Mouse (Mus musculus): ENCODE results near the gene Olfr287. TPM values are rescaled to one million over a fixed set of nuclear protein-coding genes. Genes with fewer than 3 reads are reported as not detected.

Gene Olfr287
- total and polyA plus RNA-seq, 2 experiments, result not detected

GRCm38 (mm10) chr15:98157253-98157652 is 63.6 kb downstream of the Olfr287 start:
- H3K36me3 ChIP-seq (ENCODE audit: control insufficient read depth, insufficient read depth, low read length), result no peaks in the 10 kb centered on the region
- DNase-seq (ENCODE audit: extremely low read depth, low read depth, low spot score), result no peak
- no peak overlapping the region for H3K9ac ChIP-seq (ENCODE audit: low read depth, low read length)
- no peak overlapping the region for H3K27ac ChIP-seq (replicated peaks; ENCODE audit: insufficient read depth, low read depth, low read length)
- H3K27me3 ChIP-seq (ENCODE audit: control insufficient read depth, insufficient read depth, low read length), result no peaks in the 10 kb centered on the region
- TF ChIP-seq POLR2A (IDR thresholded peaks at IDR 0.05; ENCODE audit: extremely low read depth, insufficient read depth, low read length) (no peak), CTCF (IDR thresholded peaks at IDR 0.05; ENCODE audit: low read depth, low read length) (no peak)
- H3K4me3 ChIP-seq (ENCODE audit: insufficient read depth, low read depth, low read length), result no peak overlapping the region
- no peaks in the 10 kb centered on the region for H3K79me2 ChIP-seq (ENCODE audit: control insufficient read depth, insufficient read depth, low read length)
- no peaks in the 10 kb centered on the region for H3K4me1 ChIP-seq (ENCODE audit: control insufficient read depth, insufficient read depth, low read length)
- WGBS, result 43% methylated on average over 1 of the region's 1 CpGs

Other genes starting within 250 kb of the Olfr287 start
- not detected in 2 replicates for gene Col2a1, start 216.4 kb downstream of the Olfr287 start, total RNA-seq (2014; rRNA removed)
- gene Col2a1, start 216.4 kb downstream of the Olfr287 start, polyA plus RNA-seq (2012; rRNA removed), result not detected in 2 replicates
- 9.4 and 10.5 TPM in 2 replicates for gene Pfkm, start 128.5 kb downstream of the Olfr287 start, total RNA-seq (2014; rRNA removed)
- gene Pfkm, start 128.5 kb downstream of the Olfr287 start, polyA plus RNA-seq (2012; rRNA removed), result 10.8 and 12.3 TPM in 2 replicates
- gene Senp1, start 127.3 kb downstream of the Olfr287 start, total RNA-seq (2014; rRNA removed), result 4.4 TPM in 2 replicates
- gene Senp1, start 127.3 kb downstream of the Olfr287 start, polyA plus RNA-seq (2012; rRNA removed), result 2.2 and 3.7 TPM in 2 replicates
- 10.8 and 15.4 TPM in 2 replicates for gene Asb8, start 55.4 kb downstream of the Olfr287 start, total RNA-seq (2014; rRNA removed)
- 26.9 and 32.9 TPM in 2 replicates for gene Asb8, start 55.4 kb downstream of the Olfr287 start, polyA plus RNA-seq (2012; rRNA removed)
- gene Ccdc184, start 53.9 kb downstream of the Olfr287 start, total RNA-seq (2014; rRNA removed), result not detected in 2 replicates
- gene Ccdc184, start 53.9 kb downstream of the Olfr287 start, polyA plus RNA-seq (2012; rRNA removed), result not detected in 2 replicates
- not detected in 2 replicates for gene Olfr288, start 25.5 kb downstream of the Olfr287 start, total RNA-seq (2014; rRNA removed)
- gene Olfr288, start 25.5 kb downstream of the Olfr287 start, polyA plus RNA-seq (2012; rRNA removed), result not detected in 2 replicates
- not detected in 2 replicates for gene Gm44579, start 79 bp downstream of the Olfr287 start, total RNA-seq (2014; rRNA removed)
- gene Gm44579, start 79 bp downstream of the Olfr287 start, polyA plus RNA-seq (2012; rRNA removed), result not detected in 2 replicates
- gene Olfr286, start 13.4 kb upstream of the Olfr287 start, total RNA-seq (2014; rRNA removed), result not detected in 2 replicates
- gene Olfr286, start 13.4 kb upstream of the Olfr287 start, polyA plus RNA-seq (2012; rRNA removed), result not detected in 2 replicates
- not detected in 2 replicates for gene H1fnt, start 36.2 kb upstream of the Olfr287 start, total RNA-seq (2014; rRNA removed)
- gene H1fnt, start 36.2 kb upstream of the Olfr287 start, polyA plus RNA-seq (2012; rRNA removed), result not detected in 2 replicates
- 0.28 and 0.40 TPM in 2 replicates for gene Zfp641, start 75.1 kb upstream of the Olfr287 start, total RNA-seq (2014; rRNA removed)
- gene Zfp641, start 75.1 kb upstream of the Olfr287 start, polyA plus RNA-seq (2012; rRNA removed), result 0.16 and 0.33 TPM in 2 replicates
- gene Olfr285, start 96.3 kb upstream of the Olfr287 start, total RNA-seq (2014; rRNA removed), result not detected in 2 replicates
- not detected in 2 replicates for gene Olfr285, start 96.3 kb upstream of the Olfr287 start, polyA plus RNA-seq (2012; rRNA removed)
- gene Olfr284, start 119.9 kb upstream of the Olfr287 start, total RNA-seq (2014; rRNA removed), result not detected in 2 replicates
- not detected in 2 replicates for gene Olfr284, start 119.9 kb upstream of the Olfr287 start, polyA plus RNA-seq (2012; rRNA removed)
- gene Olfr283, start 159.9 kb upstream of the Olfr287 start, total RNA-seq (2014; rRNA removed), result not detected in 2 replicates
- gene Olfr283, start 159.9 kb upstream of the Olfr287 start, polyA plus RNA-seq (2012; rRNA removed), result not detected in 2 replicates
- not detected in 2 replicates for gene Olfr282, start 210.2 kb upstream of the Olfr287 start, total RNA-seq (2014; rRNA removed)
- gene Olfr282, start 210.2 kb upstream of the Olfr287 start, polyA plus RNA-seq (2012; rRNA removed), result not detected in 2 replicates
- gene Olfr281, start 231.5 kb upstream of the Olfr287 start, total RNA-seq (2014; rRNA removed), result not detected in 2 replicates
- not detected in 2 replicates for gene Olfr281, start 231.5 kb upstream of the Olfr287 start, polyA plus RNA-seq (2012; rRNA removed)
- not detected in 2 replicates for gene OR5BS1P, start 248.8 kb upstream of the Olfr287 start, total RNA-seq (2014; rRNA removed)
- gene OR5BS1P, start 248.8 kb upstream of the Olfr287 start, polyA plus RNA-seq (2012; rRNA removed), result not detected in 2 replicates

All from liver, adult 2 months (tissue).